Mouse (Mus musculus): ENCODE results near the gene Tenm2.

The Tenm2 gene

GRCm38 (mm10) chr11:36484466-36485069 is 751.2 kb downstream of the Tenm2 start:
- no peak for DNase-seq (ENCODE audit: low spot score)

GRCm38 (mm10) chr11:36482136-36482535 is 753.6 kb downstream of the Tenm2 start:
- DNase-seq (ENCODE audit: low spot score) = no peak

GRCm38 (mm10) chr11:36481524-36481923 is 754.2 kb downstream of the Tenm2 start:
- no peak for DNase-seq (ENCODE audit: low spot score)

- no peak for DNase-seq (ENCODE audit: low spot score)
Measured at GRCm38 (mm10) chr11:36481086-36481485, 754.7 kb downstream of the Tenm2 start.

GRCm38 (mm10) chr11:36469811-36470551 is 765.8 kb downstream of the Tenm2 start:
- no peak for DNase-seq (ENCODE audit: low spot score)

GRCm38 (mm10) chr11:36458451-36458850 is 777.3 kb downstream of the Tenm2 start:
- no peak for DNase-seq (ENCODE audit: low spot score)

GRCm38 (mm10) chr11:36454076-36454475 is 781.7 kb downstream of the Tenm2 start:
- DNase-seq (ENCODE audit: low spot score) = no peak

GRCm38 (mm10) chr11:36452436-36452835 is 783.3 kb downstream of the Tenm2 start:
- DNase-seq (ENCODE audit: low spot score) = no peak

GRCm38 (mm10) chr11:36446351-36446750 is 789.4 kb downstream of the Tenm2 start:
- no peak for DNase-seq (ENCODE audit: low spot score)

GRCm38 (mm10) chr11:36443821-36444220 is 791.9 kb downstream of the Tenm2 start:
- no peak for DNase-seq (ENCODE audit: low spot score)

GRCm38 (mm10) chr11:36441801-36442200 is 794.0 kb downstream of the Tenm2 start:
- no peak for DNase-seq (ENCODE audit: low spot score)

- no peak for DNase-seq (ENCODE audit: low spot score)
Measured at GRCm38 (mm10) chr11:36436251-36436650, 799.5 kb downstream of the Tenm2 start.

- DNase-seq (ENCODE audit: low spot score) = no peak
Measured at GRCm38 (mm10) chr11:36428947-36429346, 806.8 kb downstream of the Tenm2 start.

- DNase-seq (ENCODE audit: low spot score) = no peak
Measured at GRCm38 (mm10) chr11:36424959-36425358, 810.8 kb downstream of the Tenm2 start.

- DNase-seq (ENCODE audit: low spot score) = no peak
Measured at GRCm38 (mm10) chr11:36420047-36420446, 815.7 kb downstream of the Tenm2 start.

GRCm38 (mm10) chr11:36415244-36415643 is 820.5 kb downstream of the Tenm2 start:
- no peak for DNase-seq (ENCODE audit: low spot score)

- no peak for DNase-seq (ENCODE audit: low spot score)
Measured at GRCm38 (mm10) chr11:36410881-36411280, 824.9 kb downstream of the Tenm2 start.

- no peak for DNase-seq (ENCODE audit: low spot score)
Measured at GRCm38 (mm10) chr11:36395803-36396710, 839.7 kb downstream of the Tenm2 start.

GRCm38 (mm10) chr11:36384696-36385095 is 851.1 kb downstream of the Tenm2 start:
- no peak for DNase-seq (ENCODE audit: low spot score)

- DNase-seq (ENCODE audit: low spot score) = no peak
Measured at GRCm38 (mm10) chr11:36371814-36372213, 864.0 kb downstream of the Tenm2 start.

GRCm38 (mm10) chr11:36365067-36365466 is 870.7 kb downstream of the Tenm2 start:
- DNase-seq (ENCODE audit: low spot score) = no peak

- no peak for DNase-seq (ENCODE audit: low spot score)
Measured at GRCm38 (mm10) chr11:36364441-36364840, 871.3 kb downstream of the Tenm2 start.

- no peak for DNase-seq (ENCODE audit: low spot score)
Measured at GRCm38 (mm10) chr11:36362514-36362913, 873.2 kb downstream of the Tenm2 start.

Data from left cerebral cortex, adult 11 months (tissue).